In the genomic region with DNA sequence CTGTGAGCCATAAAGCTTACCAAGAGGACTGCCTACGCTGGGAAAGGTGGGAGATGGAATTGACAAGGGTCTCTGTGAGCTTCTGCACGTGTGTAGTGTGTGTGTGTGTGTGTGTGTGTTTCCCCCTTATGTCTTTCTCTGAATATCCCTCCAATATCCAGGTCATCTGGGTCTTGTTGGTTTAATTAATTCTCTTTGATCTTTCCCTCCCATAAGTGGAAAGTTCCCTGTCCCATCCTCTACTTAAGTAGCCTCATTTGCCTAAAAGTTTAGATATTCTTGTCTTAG, we compare ENCODE assay signal across 15 mouse cellular contexts. TPM values are rescaled to one million over a fixed set of nuclear protein-coding genes. Genes with fewer than 3 reads are reported as not detected.
DNase-seq lines count a peak whose midpoint lies in the region; ATAC-seq and TF ChIP-seq lines count a peak whose summit lies in the region.
"Had no signal": no experiment of that assay in that cellular context is flagged by ENCODE, and none has a peak within 500 bp of the region (broad histone marks: within the 10 kb centered on the region; RNA-seq: fewer than 3 reads in every experiment).

No protein-coding gene starts in this region.

- H3K4me2 ChIP-seq in embryonic facial prominence, embryonic 14.5 days (ENCODE audit: low read depth, low read length) = peak overlapping the region; percentile 81
- H3K4me2 ChIP-seq in myocyte (ENCODE audit: low read depth) = peak overlapping the region; percentile 100
- no peak overlapping the region for H3K4me2 ChIP-seq in forebrain, embryonic 15.5 days (replicated peaks)

- H3K36me3 ChIP-seq in heart, embryonic 10.5 days = 0 out of 2 replicates have a peak, but pooled peaks cover 3% of the 10 kb centered on the region
- H3K36me3 ChIP-seq in embryonic facial prominence, embryonic 14.5 days (ENCODE audit: control insufficient read depth, insufficient read depth, low read length) = no peaks in the 10 kb centered on the region
- no peaks in the 10 kb centered on the region for H3K36me3 ChIP-seq in myocyte (ENCODE audit: control insufficient read depth, insufficient read depth)
- H3K36me3 ChIP-seq in forebrain, embryonic 15.5 days = no peaks in the 10 kb centered on the region
- H3K36me3 ChIP-seq: midbrain, embryonic 10.5 days had no signal

- no peak for TF ChIP-seq CTCF in layer of hippocampus, adult 2 months (conservative IDR thresholded peaks at IDR 0.05)

- H3K9me3 ChIP-seq in heart, embryonic 10.5 days = no peaks in the 10 kb centered on the region
- no peaks in the 10 kb centered on the region for H3K9me3 ChIP-seq in embryonic facial prominence, embryonic 14.5 days (ENCODE audit: control insufficient read depth, low read length)
- no peaks in the 10 kb centered on the region for H3K9me3 ChIP-seq in forebrain, embryonic 15.5 days
- H3K9me3 ChIP-seq: G1E; midbrain, embryonic 10.5 days had no signal

- peaks cover 91% of the 10 kb centered on the region for H3K79me2 ChIP-seq in myocyte (ENCODE audit: control insufficient read depth, insufficient read depth)

- DNase-seq in heart, embryonic 10.5 days (ENCODE audit: low spot score) = no peak
- no peak for DNase-seq in heart, postnatal 10 days
- no peak for DNase-seq in layer of hippocampus, adult 2 months (ENCODE audit: low spot score in 2 of 2)
- DNase-seq in layer of hippocampus, adult 8-10 months (ENCODE audit: low spot score in 2 of 2) = no peak
- DNase-seq in embryonic facial prominence, embryonic 14.5 days (ENCODE audit: low spot score) = no peak
- no peak for DNase-seq in ovary, postnatal 14 days (ENCODE audit: low spot score)
- DNase-seq: adrenal gland, postnatal 10 days; cerebellum, postnatal 25 days; kidney, postnatal 14 days; thymus, adult 2 months had no signal

- H3K9ac ChIP-seq in embryonic facial prominence, embryonic 14.5 days (ENCODE audit: low read depth, low read length) = no peak overlapping the region
- no peak overlapping the region for H3K9ac ChIP-seq in forebrain, embryonic 15.5 days (replicated peaks)

- H3ac ChIP-seq in myocyte (ENCODE audit: control insufficient read depth, insufficient read length) = no peak overlapping the region

- TF ChIP-seq POLR2A in myocyte (IDR thresholded peaks at IDR 0.05; ENCODE audit: insufficient read length, low read depth) = no peak

- peaks cover 71% of the 10 kb centered on the region for H3K4me1 ChIP-seq in heart, embryonic 10.5 days
- H3K4me1 ChIP-seq in embryonic facial prominence, embryonic 14.5 days (ENCODE audit: control insufficient read depth, insufficient read depth, low read length) = peaks cover 74% of the 10 kb centered on the region
- H3K4me1 ChIP-seq in forebrain, embryonic 15.5 days = peaks cover 33% of the 10 kb centered on the region

- intact Hi-C loops in heart, postnatal 10 days (cut with DNase I) = loop anchor here (1.0 to 2.0 kb wide), 2 partner anchors 17 to 89 kb away; no protein-coding TSS in a partner anchor

- 62% methylated on average over 2 of the region's 2 CpGs for WGBS in heart, embryonic 10.5 days
- 48% methylated on average over 2 of the region's 2 CpGs for WGBS in embryonic facial prominence, embryonic 14.5 days
- WGBS in forebrain, embryonic 15.5 days = 54% methylated on average over 2 of the region's 2 CpGs

- ATAC-seq in embryonic facial prominence, embryonic 14.5 days (ENCODE audit: low read depth) = no peak
- ATAC-seq in forebrain, embryonic 15.5 days (replicated peaks) = no peak

- no peaks in the 10 kb centered on the region for H3K27me3 ChIP-seq in heart, embryonic 10.5 days (ENCODE audit: insufficient read depth, poor library complexity, severe bottlenecking)
- no peaks in the 10 kb centered on the region for H3K27me3 ChIP-seq in embryonic facial prominence, embryonic 14.5 days (replicated peaks; ENCODE audit: control insufficient read depth, insufficient read depth, low read length)
- H3K27me3 ChIP-seq in myocyte (ENCODE audit: control insufficient read depth, insufficient read depth, insufficient read length) = no peaks in the 10 kb centered on the region
- peaks cover 7% of the 10 kb centered on the region for H3K27me3 ChIP-seq in forebrain, embryonic 15.5 days

- no peak overlapping the region for H3K4me3 ChIP-seq in heart, embryonic 10.5 days
- H3K4me3 ChIP-seq in layer of hippocampus, adult 2 months = no peak overlapping the region
- H3K4me3 ChIP-seq in embryonic facial prominence, embryonic 14.5 days (ENCODE audit: low read depth, low read length) = no peak overlapping the region
- H3K4me3 ChIP-seq in myocyte = peak overlapping the region; percentile 92
- H3K4me3 ChIP-seq in forebrain, embryonic 15.5 days = no peak overlapping the region
- H3K4me3 ChIP-seq: midbrain, embryonic 10.5 days had no signal

- peak overlapping the region; percentile 95 for H3K27ac ChIP-seq in heart, embryonic 10.5 days
- peak overlapping the region; percentile 59; the same call in 1 of the 2 replicates for H3K27ac ChIP-seq in layer of hippocampus, adult 2 months
- H3K27ac ChIP-seq in embryonic facial prominence, embryonic 14.5 days (replicated peaks; ENCODE audit: low read depth, low read length) = peak overlapping the region; percentile 99
- H3K27ac ChIP-seq in forebrain, embryonic 15.5 days (replicated peaks) = no peak overlapping the region
- H3K27ac ChIP-seq: hindbrain, postnatal 0 days; midbrain, embryonic 10.5 days had no signal

TF ChIP-seq in myocyte, 11 proteins besides CTCF, POLR2A, EP300 and RAD21:
- TF ChIP-seq MYOG (IDR thresholded peaks at IDR 0.05; ENCODE audit: control insufficient read depth in 1 of 3, insufficient read depth in 1 of 3, insufficient read length in 2 of 3, low read depth in 2 of 3) (no peak), MAX (IDR thresholded peaks at IDR 0.05; ENCODE audit: low read depth) (no peak)

RNA-seq across cellular contexts. Expression of a gene that starts 4.5 kb away (rescaled TPM):
- 15.1 and 19.4 TPM in 2 replicates for polyA plus RNA-seq in heart, embryonic 10.5 days (2016; fragmentation: Nextera tagmentation; extraction: Ambion mirVana)
- 100 to 1,000 TPM; 348 to 380 TPM for total RNA-seq in heart, postnatal 10 days (2021)
- total RNA-seq in layer of hippocampus, adult 2 months (2021) = 10 to 100 TPM; 19.4 to 21.9 TPM
- total RNA-seq in layer of hippocampus, adult 8-10 months (2022) = 10 to 100 TPM; 27.0 to 32.2 (median 29.0) TPM
- 44.8 and 57.6 TPM in 2 replicates for polyA plus RNA-seq in embryonic facial prominence, embryonic 14.5 days (2014; fragmentation: Nextera tagmentation; extraction: Ambion mirVana)
- 93.3 TPM for polyA plus RNA-seq in myocyte (2012; fragmentation: generic; extraction: Trizol)
- 2.6 and 3.7 TPM in 2 replicates for polyA plus RNA-seq in forebrain, embryonic 15.5 days (2015; fragmentation: Nextera tagmentation; extraction: Ambion mirVana)

RNA-seq across cellular contexts. Expression of a gene that starts 26.7 kb away (rescaled TPM):
- polyA plus RNA-seq in heart, embryonic 10.5 days (2016; fragmentation: Nextera tagmentation; extraction: Ambion mirVana) = 378 and 459 TPM in 2 replicates
- 100 to 1,000 TPM; 283 to 289 TPM for total RNA-seq in heart, postnatal 10 days (2021)
- 100 to 1,000 TPM; 238 to 242 TPM for total RNA-seq in layer of hippocampus, adult 2 months (2021)
- total RNA-seq in layer of hippocampus, adult 8-10 months (2022) = 100 to 1,000 TPM; 223 to 248 (median 236) TPM
- 469 and 503 TPM in 2 replicates for polyA plus RNA-seq in embryonic facial prominence, embryonic 14.5 days (2014; fragmentation: Nextera tagmentation; extraction: Ambion mirVana)
- 896 TPM for polyA plus RNA-seq in myocyte (2012; fragmentation: generic; extraction: Trizol)
- 336 and 348 TPM in 2 replicates for polyA plus RNA-seq in forebrain, embryonic 15.5 days (2015; fragmentation: Nextera tagmentation; extraction: Ambion mirVana)

RNA-seq across cellular contexts. Expression of a gene that starts 39.9 kb away (rescaled TPM):
- polyA plus RNA-seq in heart, embryonic 10.5 days (2016; fragmentation: Nextera tagmentation; extraction: Ambion mirVana) = 25.7 and 32.8 TPM in 2 replicates
- 10 to 100 TPM in 1 of 2 experiments, 1 to 10 TPM in 1; 8.5 to 10.4 TPM for total RNA-seq in heart, postnatal 10 days (2021)
- 10 to 100 TPM; 20.7 to 20.8 TPM for total RNA-seq in layer of hippocampus, adult 2 months (2021)
- 10 to 100 TPM; 21.5 to 22.2 (median 21.9) TPM for total RNA-seq in layer of hippocampus, adult 8-10 months (2022)
- polyA plus RNA-seq in embryonic facial prominence, embryonic 14.5 days (2014; fragmentation: Nextera tagmentation; extraction: Ambion mirVana) = 24.7 and 27.8 TPM in 2 replicates
- 24.9 TPM for polyA plus RNA-seq in myocyte (2012; fragmentation: generic; extraction: Trizol)
- polyA plus RNA-seq in forebrain, embryonic 15.5 days (2015; fragmentation: Nextera tagmentation; extraction: Ambion mirVana) = 34.1 and 34.7 TPM in 2 replicates

RNA-seq across cellular contexts. Expression of a gene that starts 51.9 kb away (rescaled TPM):
- polyA plus RNA-seq in heart, embryonic 10.5 days (2016; fragmentation: Nextera tagmentation; extraction: Ambion mirVana) = 113 and 140 TPM in 2 replicates
- 10 to 100 TPM; 54.4 to 59.5 TPM for total RNA-seq in heart, postnatal 10 days (2021)
- total RNA-seq in layer of hippocampus, adult 2 months (2021) = 10 to 100 TPM; 58.0 to 68.7 TPM
- total RNA-seq in layer of hippocampus, adult 8-10 months (2022) = 10 to 100 TPM; 53.7 to 66.5 (median 56.2) TPM
- polyA plus RNA-seq in embryonic facial prominence, embryonic 14.5 days (2014; fragmentation: Nextera tagmentation; extraction: Ambion mirVana) = 39.7 and 43.6 TPM in 2 replicates
- polyA plus RNA-seq in myocyte (2012; fragmentation: generic; extraction: Trizol) = 81.5 TPM
- polyA plus RNA-seq in forebrain, embryonic 15.5 days (2015; fragmentation: Nextera tagmentation; extraction: Ambion mirVana) = 171 and 175 TPM in 2 replicates
